Mouse (Mus musculus) lung, adult 2 months (tissue): ENCODE data around the gene Ube4b.

Source experiments
- CTCF ChIP-seq: fragments of 200-500 bp; IDR thresholded peaks from 2 replicates; pipeline ENCODE4 v1.5.1; 2011; ENCODE audit warnings: mild to moderate bottlenecking, low read length, control low read depth; ENCODE audit not compliant: insufficient read depth
- POLR2A ChIP-seq: fragments of 200-500 bp; IDR thresholded peaks from 2 replicates; pipeline ENCODE4 v1.6.1; 2011; ENCODE audit warnings: low read depth, mild to moderate bottlenecking, control low read depth, low read length, borderline replicate concordance; ENCODE audit errors: extremely low read depth

DNA sequence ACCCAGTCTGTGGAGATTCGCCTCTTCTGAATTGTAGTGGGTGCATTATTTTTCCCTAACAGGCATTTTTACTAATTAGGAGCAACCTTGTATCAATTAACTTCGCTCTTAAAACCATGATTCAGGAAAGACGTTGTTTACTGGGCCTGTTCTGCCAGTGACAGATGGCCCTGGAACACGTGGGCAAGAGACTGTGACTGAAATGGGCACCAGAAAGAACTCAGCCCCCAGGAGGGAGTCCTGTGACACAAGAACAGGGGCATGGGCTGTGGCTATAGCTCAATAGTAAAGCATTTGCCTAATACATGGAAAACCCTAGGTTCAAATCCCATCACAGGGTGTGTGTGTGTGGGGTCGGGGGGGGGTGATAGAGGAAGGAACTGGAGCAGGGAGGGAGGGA is 109.2 kb downstream of the Ube4b start:
- no peak for TF ChIP-seq POLR2A
- no peak for TF ChIP-seq CTCF
